Mouse (Mus musculus) embryonic fibroblast, embryonic 13.5 days (primary cell): ENCODE measurements around the gene Rabif. TPM values are rescaled to one million over a fixed set of nuclear protein-coding genes. Genes with fewer than 3 reads are reported as not detected.

ENCODE experiments used
- H3K27ac ChIP-seq: 2 replicates; pipeline ENCODE4 v1.5.1; 2012; ENCODE audit warnings: low read length, control low read depth, inconsistent platforms; ENCODE audit not compliant: insufficient read depth
- H3K4me1 ChIP-seq: 2 replicates; pipeline ENCODE4 v1.6.1; 2011; ENCODE audit warnings: low read length; ENCODE audit not compliant: control insufficient read depth, insufficient read depth
- H3K4me3 ChIP-seq: 2 replicates; pipeline ENCODE4 v1.5.1; 2011; ENCODE audit warnings: mild to moderate bottlenecking, control low read depth, low read length; ENCODE audit not compliant: insufficient read depth
- CTCF ChIP-seq: IDR thresholded peaks from 2 replicates; pipeline ENCODE4 v1.5.1; 2011; ENCODE audit warnings: mild to moderate bottlenecking, control low read depth, low read length, moderate library complexity, borderline replicate concordance; ENCODE audit not compliant: insufficient read depth
- POLR2A ChIP-seq: IDR thresholded peaks from 2 replicates; pipeline ENCODE4 v1.6.1; 2011; ENCODE audit warnings: low read depth, mild to moderate bottlenecking, control low read depth, low read length, moderate library complexity
- polyA plus RNA-seq: library from polyadenylated mRNA; stranded (reverse); fragments of >200 nt; gene quantifications from 2 replicates; pipeline ENCODE4 v1.2.4, GENCODE M21; 2011; ENCODE audit warnings: low read depth; ENCODE audit not compliant: missing spikeins, insufficient read length

Rabif gene
- polyA plus RNA-seq, 1 experiment, result 22.7 TPM

DNA sequence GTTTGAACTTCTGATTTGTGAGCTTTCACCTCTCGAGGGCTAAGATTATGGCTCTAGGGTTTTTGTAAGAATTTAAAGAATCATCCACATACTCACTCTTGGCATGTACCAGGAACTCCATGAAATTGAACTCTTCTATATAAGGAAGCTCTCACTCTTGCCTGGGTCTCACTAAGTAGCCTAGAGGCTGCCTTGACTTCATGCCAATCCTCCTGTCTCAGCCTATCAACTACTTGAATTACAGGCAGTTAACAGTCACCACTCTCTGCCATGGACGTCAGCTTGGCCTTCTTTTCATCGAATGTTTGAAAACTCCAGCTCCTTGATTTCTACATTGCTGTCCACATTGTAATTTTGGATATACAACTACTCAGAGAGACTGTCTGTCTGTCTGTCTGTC, 57.9 kb downstream of the Rabif start:
- H3K4me3 ChIP-seq, result no peak overlapping the region
- no peaks in the 10 kb centered on the region; the same call in 1 of the 2 replicates for H3K4me1 ChIP-seq
- H3K27ac ChIP-seq, result peak overlapping the region; percentile 88
- TF ChIP-seq POLR2A (no peak), CTCF (no peak)

DNA sequence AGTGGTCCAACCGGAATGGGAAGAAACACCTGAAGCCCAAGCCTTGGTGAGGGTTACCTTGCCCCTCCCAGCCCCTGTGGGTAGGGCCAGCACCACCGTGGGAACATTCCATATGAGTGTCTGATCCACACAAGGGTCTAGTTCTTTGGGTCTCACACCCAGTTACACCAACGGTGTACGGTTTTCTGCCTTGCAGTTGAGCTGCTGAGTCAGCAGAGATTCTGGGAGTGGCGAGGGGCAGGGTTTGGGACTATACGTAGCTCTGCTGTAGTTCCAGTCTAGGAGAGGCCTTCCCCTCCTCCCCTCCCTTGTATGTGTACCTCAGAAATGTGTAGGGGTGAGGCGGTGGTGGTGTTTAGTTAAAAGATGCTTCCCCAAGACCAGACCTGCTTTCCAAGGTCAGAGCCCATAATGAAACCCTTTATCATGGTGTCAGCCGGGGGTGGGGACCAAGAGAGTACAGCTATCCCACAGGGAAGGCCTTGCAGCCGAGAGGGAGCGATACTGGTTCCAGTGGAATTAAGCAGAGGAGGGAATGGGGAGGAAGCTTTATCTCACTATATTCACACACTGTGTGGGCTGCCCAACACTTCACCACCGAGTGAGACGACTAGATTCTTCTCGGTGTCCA, 60.9 kb downstream of the Rabif start:
- no peak for TF ChIP-seq CTCF
- TF ChIP-seq POLR2A, result no peak
- H3K4me3 ChIP-seq, result no peak overlapping the region
- H3K4me1 ChIP-seq, result no peaks in the 10 kb centered on the region; the same call in 1 of the 2 replicates
- H3K27ac ChIP-seq, result no peak overlapping the region

DNA sequence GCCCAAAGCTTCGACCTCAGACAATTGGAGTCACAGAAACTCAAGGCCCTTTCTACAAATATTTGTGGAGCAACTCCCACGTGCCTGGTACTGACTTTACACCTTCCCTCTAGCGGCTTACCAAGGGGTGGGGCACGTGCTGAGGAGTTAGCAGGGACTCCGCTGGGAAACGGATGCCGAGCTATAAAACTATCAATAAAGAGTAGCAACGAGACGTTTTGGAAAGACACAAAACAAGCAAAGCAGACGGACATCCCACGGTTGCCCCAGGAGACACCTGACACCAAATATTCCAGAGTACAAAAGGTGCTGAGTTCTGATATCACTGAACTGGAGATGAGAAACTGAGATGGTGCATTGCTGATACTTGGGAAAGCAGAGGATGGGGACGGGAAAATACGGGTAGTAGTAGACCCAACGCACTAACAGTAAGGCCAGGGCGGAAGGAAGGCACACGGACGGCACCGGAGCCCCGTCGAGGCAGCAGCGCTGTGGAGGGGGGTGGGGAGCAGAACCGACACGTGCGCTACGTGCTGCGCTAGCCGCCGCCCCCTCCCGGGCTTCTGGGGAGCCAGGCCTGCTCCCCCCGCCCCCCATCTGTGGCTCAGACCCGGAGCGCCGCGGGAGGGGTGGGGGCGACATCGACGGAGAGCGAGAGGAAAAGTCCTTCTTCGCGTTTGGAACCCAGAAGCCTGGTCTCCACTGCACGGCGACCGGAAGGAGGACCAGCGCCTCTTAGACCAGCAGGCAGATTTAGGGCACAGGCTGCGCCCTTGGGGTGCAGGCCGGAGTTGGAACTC, 61.6 kb downstream of the Rabif start:
- Histone ChIP-seq H3K4me3 (peak overlapping the region; percentile 38), H3K27ac (peak overlapping the region; percentile 23), H3K4me1 (no peaks in the 10 kb centered on the region; the same call in 1 of the 2 replicates)
- TF ChIP-seq CTCF (no peak), POLR2A (peak; percentile 12; the same call in 1 of the 2 replicates)

DNA sequence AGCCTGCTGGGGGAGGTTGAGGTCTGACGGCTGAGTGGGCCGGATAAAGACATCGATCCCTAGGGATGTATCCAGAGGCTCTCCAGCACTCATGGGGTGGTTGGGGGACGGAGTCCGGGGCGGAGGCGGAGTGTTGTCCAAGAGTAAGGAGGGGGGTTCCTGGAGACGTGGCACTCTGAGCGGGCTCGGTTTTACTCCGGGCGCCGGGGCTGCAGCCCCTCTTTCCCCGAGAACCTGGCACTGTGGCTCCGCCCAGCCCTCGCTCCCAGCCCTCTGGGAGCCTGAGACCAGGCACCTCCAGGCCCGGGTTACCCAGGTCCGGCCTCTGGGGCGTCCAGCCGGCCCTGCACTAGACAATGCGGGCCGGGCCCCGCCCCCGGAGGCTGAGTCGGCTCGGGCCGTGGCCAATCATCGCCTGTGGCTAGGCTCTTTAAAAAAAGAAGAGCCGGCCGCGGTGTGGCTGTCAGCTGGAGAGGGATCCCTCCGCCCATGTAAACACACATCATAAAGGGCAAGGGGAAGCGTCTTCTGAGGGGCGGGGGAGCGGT, 62.3 kb downstream of the Rabif start:
- Histone ChIP-seq H3K4me1 (no peaks in the 10 kb centered on the region; the same call in 1 of the 2 replicates), H3K27ac (peak overlapping the region; percentile 23), H3K4me3 (peak overlapping the region; percentile 38)
- peak; percentile 89 for TF ChIP-seq POLR2A
- no peak for TF ChIP-seq CTCF

Other genes starting within 250 kb of the Rabif start
- not detected in 2 replicates for gene Myog, start 204.7 kb upstream of the Rabif start, polyA plus RNA-seq
- gene Ppfia4, start 161.7 kb upstream of the Rabif start, polyA plus RNA-seq, result 1.2 and 1.4 TPM in 2 replicates
- 66.3 and 68.0 TPM in 2 replicates for gene Tmem183a, start 132.7 kb upstream of the Rabif start, polyA plus RNA-seq
- gene 4933406M09Rik, start 108.7 kb upstream of the Rabif start, polyA plus RNA-seq, result not detected in 2 replicates
- gene Cyb5r1, start 89.1 kb upstream of the Rabif start, polyA plus RNA-seq, result 135 and 158 TPM in 2 replicates
- 87.5 and 99.8 TPM in 2 replicates for gene Adipor1, start 79.3 kb upstream of the Rabif start, polyA plus RNA-seq
- 14.0 and 16.4 TPM in 2 replicates for gene Klhl12, start 39.1 kb upstream of the Rabif start, polyA plus RNA-seq
- gene Mgat4e, start 55.0 kb downstream of the Rabif start, polyA plus RNA-seq, result not detected in 2 replicates
- gene Kdm5b, start 65.5 kb downstream of the Rabif start, polyA plus RNA-seq, result 69.1 and 71.7 TPM in 2 replicates
- gene Syt2, start 152.0 kb downstream of the Rabif start, polyA plus RNA-seq, result not detected in 2 replicates